Mouse (Mus musculus): ENCODE measurements around the gene Arrdc1.

- TF ChIP-seq CTCF (IDR thresholded peaks at IDR 0.05; ENCODE audit: extremely low read depth, insufficient read depth, insufficient read length, insufficient replicate concordance): no peak
- TF ChIP-seq POLR2A (IDR thresholded peaks at IDR 0.05; ENCODE audit: low read depth, low read length): peak; percentile 96
Measured at GRCm38 (mm10) chr2:24974906-24975703, 40.1 kb upstream of the Arrdc1 start, which contains the start of gene Mrpl41.
